In genomic region chr11:97865421-97865820, GRCm38 (mm10) we compare ENCODE assay signal across 28 mouse cellular contexts.
"Had no signal": no experiment of that assay in that cellular context is flagged by ENCODE, and none has a peak within 500 bp of the region (broad histone marks: within the 10 kb centered on the region; RNA-seq: fewer than 3 reads in every experiment).

No protein-coding gene starts in this region.

- H3K27me3 ChIP-seq: heart, embryonic 12.5 days; heart, embryonic 13.5 days; heart, embryonic 15.5 days; hindbrain, embryonic 12.5 days; hindbrain, embryonic 13.5 days; hindbrain, embryonic 15.5 days; intestine, embryonic 15.5 days; kidney, embryonic 15.5 days had no signal

- H3K9me3 ChIP-seq: heart, embryonic 10.5 days; heart, embryonic 13.5 days; heart, embryonic 15.5 days; hindbrain, embryonic 10.5 days; hindbrain, embryonic 12.5 days; hindbrain, embryonic 13.5 days; hindbrain, embryonic 15.5 days; intestine, embryonic 15.5 days; kidney, embryonic 15.5 days had no signal

- H3K4me2 ChIP-seq: heart, embryonic 11.5 days; heart, embryonic 12.5 days; heart, embryonic 13.5 days; heart, embryonic 15.5 days; hindbrain, embryonic 12.5 days; hindbrain, embryonic 13.5 days; hindbrain, embryonic 14.5 days; hindbrain, embryonic 15.5 days; intestine, embryonic 15.5 days; kidney, embryonic 15.5 days had no signal

- H3K27ac ChIP-seq: heart, embryonic 10.5 days; heart, embryonic 13.5 days; heart, embryonic 15.5 days; hindbrain, embryonic 10.5 days; hindbrain, embryonic 12.5 days; hindbrain, embryonic 13.5 days; hindbrain, embryonic 14.5 days; hindbrain, embryonic 15.5 days; hindbrain, postnatal 0 days; intestine, embryonic 15.5 days; kidney, embryonic 15.5 days; kidney, postnatal 0 days; layer of hippocampus, adult 2 months had no signal

- H3K9ac ChIP-seq: heart, embryonic 12.5 days; heart, embryonic 13.5 days; heart, embryonic 15.5 days; hindbrain, embryonic 12.5 days; hindbrain, embryonic 13.5 days; hindbrain, embryonic 14.5 days; hindbrain, embryonic 15.5 days; intestine, embryonic 15.5 days; kidney, embryonic 15.5 days had no signal

- H3K36me3 ChIP-seq: heart, embryonic 12.5 days; heart, embryonic 13.5 days; heart, embryonic 15.5 days; hindbrain, embryonic 10.5 days; hindbrain, embryonic 12.5 days; hindbrain, embryonic 13.5 days; hindbrain, embryonic 15.5 days; intestine, embryonic 15.5 days; kidney, embryonic 15.5 days had no signal

- H3K4me1 ChIP-seq: heart, embryonic 10.5 days; heart, embryonic 12.5 days; heart, embryonic 13.5 days; heart, embryonic 15.5 days; hindbrain, embryonic 10.5 days; hindbrain, embryonic 12.5 days; hindbrain, embryonic 13.5 days; hindbrain, embryonic 15.5 days; intestine, embryonic 15.5 days; kidney, embryonic 15.5 days had no signal

- H3K4me3 ChIP-seq: heart, embryonic 10.5 days; heart, embryonic 12.5 days; heart, embryonic 13.5 days; heart, embryonic 15.5 days; hindbrain, embryonic 10.5 days; hindbrain, embryonic 12.5 days; hindbrain, embryonic 13.5 days; hindbrain, embryonic 15.5 days; intestine, embryonic 15.5 days; kidney, embryonic 15.5 days; layer of hippocampus, adult 2 months had no signal

- DNase-seq: heart, postnatal 10 days; heart, postnatal 14 days; heart, postnatal 36 days; heart, postnatal 4 days; kidney, adult 18-20 months; kidney, postnatal 10 days; kidney, postnatal 4 days; layer of hippocampus, adult 9-11 months; layer of hippocampus, postnatal 36 days had no signal

- ATAC-seq: hindbrain, embryonic 16.5 days; hindbrain, postnatal 0 days; inflammation-experienced regulatory T-cells, adult 6 months; intestine, embryonic 16.5 days; intestine, postnatal 0 days had no signal
